In genomic region chr4:65341766-65342165, GRCm38 (mm10) we compare ENCODE assay signal across 18 mouse cellular contexts.
DNase-seq lines count a peak whose midpoint lies in the region; ATAC-seq and TF ChIP-seq lines count a peak whose summit lies in the region.
"Had no signal": no experiment of that assay in that cellular context is flagged by ENCODE, and none has a peak within 500 bp of the region (broad histone marks: within the 10 kb centered on the region; RNA-seq: fewer than 3 reads in every experiment).

No protein-coding gene starts in this region.

- no peak for DNase-seq in gastrocnemius, adult 2 months
- no peak for DNase-seq in gastrocnemius, adult 8-10 months (ENCODE audit: low spot score in 2 of 2)
- DNase-seq in midbrain, embryonic 11.5 days (ENCODE audit: low spot score, missing footprints) = peak; percentile 21
- DNase-seq in midbrain, embryonic 14.5 days = no peak
- no peak for DNase-seq in spleen, postnatal 14 days (ENCODE audit: low spot score in 2 of 2)
- DNase-seq in testis, postnatal 10 days (ENCODE audit: low spot score) = no peak
- DNase-seq: adrenal gland, postnatal 14 days; cerebellum, adult 11-12 months; cerebellum, adult 9-10 months; cerebellum, postnatal 25 days; forebrain, postnatal 0 days; gastrocnemius, postnatal 10 days; heart, postnatal 36 days had no signal

- no peaks in the 10 kb centered on the region for H3K36me3 ChIP-seq in midbrain, embryonic 11.5 days (ENCODE audit: control insufficient read depth, insufficient read depth, low read length)
- H3K36me3 ChIP-seq in midbrain, embryonic 14.5 days (ENCODE audit: control insufficient read depth, insufficient read depth, low read length) = no peaks in the 10 kb centered on the region
- H3K36me3 ChIP-seq: embryonic facial prominence, embryonic 13.5 days; heart, embryonic 13.5 days; hindbrain, embryonic 15.5 days had no signal

- WGBS in midbrain, embryonic 11.5 days = 91% methylated on average over 3 of the region's 3 CpGs
- 94% methylated on average over 3 of the region's 3 CpGs for WGBS in midbrain, embryonic 14.5 days

- H3K27me3 ChIP-seq in midbrain, embryonic 11.5 days (ENCODE audit: control insufficient read depth, insufficient read depth, low read length) = no peaks in the 10 kb centered on the region
- H3K27me3 ChIP-seq in midbrain, embryonic 14.5 days (ENCODE audit: control insufficient read depth, insufficient read depth, low read length) = no peaks in the 10 kb centered on the region
- H3K27me3 ChIP-seq: embryonic facial prominence, embryonic 13.5 days; forebrain, embryonic 13.5 days; heart, embryonic 13.5 days; hindbrain, embryonic 15.5 days had no signal

- no peak overlapping the region for H3K9ac ChIP-seq in midbrain, embryonic 11.5 days (ENCODE audit: low read length)
- no peak overlapping the region for H3K9ac ChIP-seq in midbrain, embryonic 14.5 days (replicated peaks; ENCODE audit: low read length)
- H3K9ac ChIP-seq: embryonic facial prominence, embryonic 13.5 days; forebrain, embryonic 13.5 days; forebrain, postnatal 0 days; heart, embryonic 13.5 days; hindbrain, embryonic 15.5 days had no signal

- H3K4me2 ChIP-seq in midbrain, embryonic 11.5 days = no peak overlapping the region
- H3K4me2 ChIP-seq in midbrain, embryonic 14.5 days (ENCODE audit: low read length) = no peak overlapping the region
- H3K4me2 ChIP-seq: embryonic facial prominence, embryonic 13.5 days; forebrain, embryonic 13.5 days; heart, embryonic 13.5 days; hindbrain, embryonic 15.5 days had no signal

- no peaks in the 10 kb centered on the region for H3K9me3 ChIP-seq in midbrain, embryonic 11.5 days (ENCODE audit: control insufficient read depth, low read length)
- no peaks in the 10 kb centered on the region for H3K9me3 ChIP-seq in midbrain, embryonic 14.5 days (ENCODE audit: control insufficient read depth, low read length)
- H3K9me3 ChIP-seq: embryonic facial prominence, embryonic 13.5 days; forebrain, embryonic 13.5 days; heart, embryonic 13.5 days; hindbrain, embryonic 15.5 days had no signal

- intact Hi-C loops in gastrocnemius, adult 2 months (cut with DNase I) = no loop called here

- H3K4me3 ChIP-seq in gastrocnemius, adult 2 months = no peak overlapping the region
- no peak overlapping the region for H3K4me3 ChIP-seq in midbrain, embryonic 11.5 days (ENCODE audit: low read depth, low read length)
- no peak overlapping the region for H3K4me3 ChIP-seq in midbrain, embryonic 14.5 days (replicated peaks; ENCODE audit: low read depth, low read length)
- H3K4me3 ChIP-seq in embryonic fibroblast, embryonic 13.5 days (ENCODE audit: insufficient read depth, low read length) = no peak overlapping the region
- H3K4me3 ChIP-seq: embryonic facial prominence, embryonic 13.5 days; forebrain, embryonic 13.5 days; heart, embryonic 13.5 days; hindbrain, embryonic 15.5 days had no signal

- H3K4me1 ChIP-seq in midbrain, embryonic 11.5 days (ENCODE audit: control insufficient read depth, insufficient read depth, low read length) = no peaks in the 10 kb centered on the region
- no peaks in the 10 kb centered on the region for H3K4me1 ChIP-seq in midbrain, embryonic 14.5 days (ENCODE audit: control insufficient read depth, insufficient read depth, low read length)
- peaks cover 5% of the 10 kb centered on the region for H3K4me1 ChIP-seq in embryonic fibroblast, embryonic 13.5 days (ENCODE audit: control insufficient read depth, insufficient read depth, low read length)
- H3K4me1 ChIP-seq: embryonic facial prominence, embryonic 13.5 days; forebrain, embryonic 13.5 days; hindbrain, embryonic 15.5 days had no signal

- ATAC-seq in midbrain, embryonic 11.5 days (ENCODE audit: low FRiP score) = no peak
- no peak for ATAC-seq in midbrain, embryonic 14.5 days (ENCODE audit: low FRiP score, low TSS enrichment)
- ATAC-seq: forebrain, embryonic 13.5 days; forebrain, postnatal 0 days had no signal

- TF ChIP-seq POLR2A in embryonic fibroblast, embryonic 13.5 days (IDR thresholded peaks at IDR 0.05; ENCODE audit: low read depth, low read length) = no peak

- TF ChIP-seq CTCF in gastrocnemius, adult 2 months (IDR thresholded peaks at IDR 0.05) = no peak
- TF ChIP-seq CTCF in embryonic fibroblast, embryonic 13.5 days (IDR thresholded peaks at IDR 0.05; ENCODE audit: borderline replicate concordance, insufficient read depth, low read length) = no peak

- H3K27ac ChIP-seq in gastrocnemius, adult 2 months = peak overlapping the region; percentile 8; the same call in 1 of the 2 replicates
- H3K27ac ChIP-seq in midbrain, embryonic 11.5 days (ENCODE audit: low read depth, low read length) = no peak overlapping the region
- H3K27ac ChIP-seq in midbrain, embryonic 14.5 days (replicated peaks; ENCODE audit: low read depth, low read length) = no peak overlapping the region
- H3K27ac ChIP-seq in embryonic fibroblast, embryonic 13.5 days (ENCODE audit: insufficient read depth, low read length) = peak overlapping the region; percentile 99
- H3K27ac ChIP-seq: embryonic facial prominence, embryonic 13.5 days; forebrain, embryonic 13.5 days; heart, embryonic 13.5 days; hindbrain, embryonic 15.5 days had no signal

Comparison
In these comparisons a context has a peak if more than half of its experiments do, and no peak if none do; other contexts are left out.
1. H3K27ac ChIP-seq: peak in gastrocnemius, adult 2 months (single experiment) and embryonic fibroblast, embryonic 13.5 days (single experiment); none in midbrain, embryonic 11.5 days (single experiment) and midbrain, embryonic 14.5 days (single experiment).